Mouse (Mus musculus): Measurements from ENCODE around the gene Fam89a.

DNA sequence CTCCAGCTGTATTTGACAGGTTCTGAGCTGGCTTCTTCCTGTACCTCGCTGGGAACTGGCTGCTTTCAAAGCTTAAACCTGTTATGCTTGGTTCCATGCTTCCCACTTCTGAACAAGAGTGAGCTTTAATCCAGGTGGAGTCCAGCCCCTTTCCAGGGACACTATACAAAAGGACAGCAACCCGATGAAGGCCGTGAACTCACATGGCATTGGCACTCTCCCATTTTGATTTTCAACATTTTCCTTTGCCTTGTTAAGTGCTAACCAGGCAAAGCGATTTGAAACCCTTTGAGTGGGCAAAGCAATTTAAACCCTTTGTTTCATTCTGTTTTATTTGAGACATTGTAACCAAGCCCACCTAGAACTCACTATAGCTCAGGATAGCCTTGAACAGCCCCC lies 3.2 kb upstream of the Fam89a start:
- TF ChIP-seq CTCF (IDR thresholded peaks at IDR 0.05; ENCODE audit: low read depth) = no peak
- TF ChIP-seq EP300 (IDR thresholded peaks at IDR 0.05; ENCODE audit: low read depth) = no peak
